Mouse (Mus musculus) heart, postnatal 0 days (tissue): ENCODE measurements around the gene Rmi2.

Experiments used
- CTCF ChIP-seq: IDR thresholded peaks from 2 replicates; pipeline ENCODE4 v1.5.1; 2016; ENCODE audit warnings: antibody characterized with exemption, control low read depth, low read depth
- EP300 ChIP-seq: IDR thresholded peaks from 2 replicates; pipeline ENCODE4 v1.6.1; 2016; ENCODE audit warnings: antibody characterized with exemption, low read depth

- TF ChIP-seq CTCF (no peak), EP300 (no peak)
These were observed 46.5 kb downstream of the Rmi2 start for GRCm38 (mm10) chr16:10881231-10881962.
